Mouse (Mus musculus) Muller cell, postnatal 12 days (primary cell): ENCODE measurements around the gene Dusp28.
"Not testable (repeated sequence)": the region's sequence is repeated elsewhere in the genome, so short reads cannot be mapped to it uniquely, and the experiment has no call there.

Experiments
- DNase-seq: peaks from one replicate; pipeline ENCODE4 v3.0.0-alpha.2; 2015; ENCODE audit errors: inconsistent ontology term

Dusp28 gene

DNA sequence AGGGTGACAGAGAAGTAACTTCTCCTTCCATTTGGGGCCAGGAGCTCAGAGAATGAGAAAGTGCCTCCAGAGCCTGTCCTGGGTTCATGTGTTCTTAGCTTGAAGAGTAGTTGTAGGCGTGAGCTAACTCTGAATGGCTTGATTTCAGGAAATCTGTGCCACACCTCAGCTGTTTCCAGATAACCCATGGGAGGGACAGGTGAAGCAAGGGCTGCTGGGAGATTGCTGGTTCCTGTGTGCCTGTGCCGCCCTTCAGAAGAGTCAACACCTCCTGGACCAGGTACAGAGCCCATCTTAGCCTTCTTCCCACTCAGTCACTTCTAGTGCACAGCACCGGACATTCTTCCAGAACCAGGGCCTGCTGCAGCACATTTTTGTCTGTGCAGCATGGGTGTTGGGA lies 31.0 kb downstream of the Dusp28 start:
- no peak for DNase-seq

DNA sequence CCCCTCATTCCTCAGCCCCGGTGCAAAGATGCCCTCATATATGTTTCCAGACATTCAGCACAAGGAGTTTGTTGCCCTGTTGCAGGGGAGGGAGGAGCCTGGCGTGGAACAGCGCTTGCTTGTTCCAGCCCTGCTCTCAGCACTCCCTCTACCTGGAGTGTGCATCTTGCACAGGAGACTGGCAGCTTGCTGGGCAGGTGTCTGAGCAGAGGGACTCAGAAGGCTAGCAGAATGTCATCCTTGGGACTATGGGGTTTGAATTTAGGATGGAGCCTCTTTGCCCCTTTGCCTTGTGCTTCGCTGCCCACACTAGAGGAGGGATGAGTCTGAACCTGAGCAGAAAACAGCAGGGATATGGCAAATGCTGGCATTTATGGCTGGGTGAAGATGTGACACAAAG lies 33.0 kb downstream of the Dusp28 start:
- no peak for DNase-seq

DNA sequence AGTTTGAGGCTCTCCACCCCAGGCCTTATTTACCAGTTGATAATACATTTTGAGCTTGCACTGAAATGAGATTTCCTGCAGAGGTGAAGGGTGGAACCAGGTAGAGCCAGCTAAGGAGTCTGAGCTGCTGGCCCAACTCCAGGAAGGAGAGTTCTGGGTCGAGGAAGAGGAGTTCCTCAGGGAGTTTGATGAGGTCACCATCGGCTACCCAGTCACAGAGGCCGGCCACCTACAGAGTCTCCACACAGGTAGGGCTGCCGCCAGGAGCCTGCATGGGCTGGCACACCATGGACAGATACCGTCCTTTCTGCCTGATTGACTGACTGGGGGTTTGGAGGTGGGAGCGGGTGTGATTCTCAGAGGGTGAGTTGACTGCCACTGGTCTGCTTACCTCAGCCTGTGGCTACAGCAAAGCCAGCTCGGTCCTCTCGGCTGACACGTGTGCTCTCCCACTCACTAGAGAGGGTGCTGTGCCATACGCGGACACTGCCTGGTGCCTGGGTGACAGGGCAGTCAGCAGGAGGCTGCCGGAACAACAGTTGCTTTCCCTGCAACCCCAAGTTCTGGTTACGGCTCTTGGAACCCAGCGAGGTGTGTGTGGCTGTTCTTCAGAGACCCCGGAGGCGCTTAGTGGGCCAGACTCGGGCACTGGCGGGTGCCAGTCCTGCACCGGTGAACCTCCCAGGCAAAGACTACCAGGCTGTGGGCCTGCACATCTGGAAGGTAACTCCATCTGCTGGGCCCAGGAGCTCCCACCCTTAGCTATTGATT lies 36.6 kb downstream of the Dusp28 start:
- DNase-seq = no peak

DNA sequence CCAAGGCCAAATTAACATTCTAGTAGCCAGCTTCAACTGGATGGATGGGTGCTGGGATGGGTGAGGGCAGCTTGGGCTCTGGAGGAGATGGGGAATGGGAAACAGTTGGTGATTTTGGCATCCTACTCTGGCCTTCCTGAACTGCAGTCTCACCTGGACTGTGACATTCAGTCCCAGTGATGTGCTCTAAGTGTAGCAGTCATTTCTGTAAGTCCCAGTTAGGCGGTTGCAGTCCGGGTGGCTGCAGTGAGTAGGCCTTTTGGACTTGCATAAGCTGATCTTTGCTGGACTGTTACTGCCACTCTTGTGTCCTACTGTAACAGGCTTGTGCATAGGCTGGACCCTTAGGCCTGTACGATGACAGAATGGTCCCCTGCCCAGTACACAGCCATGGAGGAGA lies 41.2 kb downstream of the Dusp28 start:
- no peak for DNase-seq

DNA sequence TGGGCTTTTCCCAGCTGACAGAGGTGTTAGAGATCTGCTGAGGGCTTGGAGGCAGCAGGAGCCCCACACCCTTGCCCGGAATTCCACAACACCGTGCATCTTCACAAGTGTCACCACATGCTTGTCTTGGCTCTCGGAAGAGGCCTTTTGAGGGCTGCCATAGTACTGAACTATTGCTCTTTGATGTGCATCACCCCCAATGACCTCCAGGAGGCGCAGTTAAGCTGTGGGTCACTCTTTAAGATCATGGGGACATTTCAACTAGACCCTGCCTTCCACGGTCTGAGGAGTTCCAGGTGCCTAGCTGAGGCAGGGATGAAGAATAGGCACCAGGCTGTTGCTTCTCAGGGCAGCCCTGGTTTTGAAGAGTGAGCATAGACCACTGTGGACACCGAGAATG lies 42.6 kb downstream of the Dusp28 start:
- DNase-seq = no peak

DNA sequence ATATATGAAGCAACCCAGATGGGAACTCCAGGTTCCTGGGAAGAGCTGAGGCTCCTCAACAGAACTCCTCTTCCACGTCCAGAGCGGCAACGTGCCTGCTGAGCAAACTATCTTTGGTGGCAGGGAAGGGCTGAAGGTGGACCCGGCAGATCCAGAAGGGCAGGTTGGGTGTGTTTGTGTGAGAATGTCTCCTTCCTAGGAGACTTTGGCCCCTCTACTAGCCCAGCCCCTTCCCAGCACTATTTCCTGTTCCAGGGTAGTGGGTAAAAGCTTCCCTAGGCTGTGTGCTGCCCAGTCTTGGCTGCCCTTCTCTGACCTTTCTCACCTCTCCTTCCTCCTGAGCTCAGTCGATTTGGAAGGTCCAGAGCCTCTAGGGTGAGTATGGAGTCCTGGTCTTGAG lies 43.8 kb downstream of the Dusp28 start, which contains the start of gene Gpr35:
Gpr35 (plus strand) TSS at position 259 of the 400 bp plus-strand sequence.
- no peak for DNase-seq

DNA sequence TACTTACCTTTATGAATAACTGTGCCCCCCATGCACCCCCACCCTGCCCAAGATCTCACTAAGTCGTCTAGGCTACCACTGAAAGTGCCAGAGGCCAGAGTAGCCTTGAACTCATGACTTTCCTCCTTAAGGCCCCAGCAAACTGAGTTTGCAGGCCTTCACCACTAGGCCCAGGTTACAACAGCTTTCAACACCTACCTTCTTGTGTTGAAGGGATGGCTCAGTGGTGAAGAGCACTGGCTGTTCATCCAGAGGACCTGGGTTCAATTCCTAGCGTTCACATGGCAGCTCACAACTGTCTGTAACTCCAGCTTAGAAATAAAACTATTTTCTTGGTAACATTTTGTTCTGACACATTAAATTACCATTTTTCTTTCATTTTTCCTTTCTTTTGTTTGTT lies 46.9 kb downstream of the Dusp28 start:
- no peak for DNase-seq

DNA sequence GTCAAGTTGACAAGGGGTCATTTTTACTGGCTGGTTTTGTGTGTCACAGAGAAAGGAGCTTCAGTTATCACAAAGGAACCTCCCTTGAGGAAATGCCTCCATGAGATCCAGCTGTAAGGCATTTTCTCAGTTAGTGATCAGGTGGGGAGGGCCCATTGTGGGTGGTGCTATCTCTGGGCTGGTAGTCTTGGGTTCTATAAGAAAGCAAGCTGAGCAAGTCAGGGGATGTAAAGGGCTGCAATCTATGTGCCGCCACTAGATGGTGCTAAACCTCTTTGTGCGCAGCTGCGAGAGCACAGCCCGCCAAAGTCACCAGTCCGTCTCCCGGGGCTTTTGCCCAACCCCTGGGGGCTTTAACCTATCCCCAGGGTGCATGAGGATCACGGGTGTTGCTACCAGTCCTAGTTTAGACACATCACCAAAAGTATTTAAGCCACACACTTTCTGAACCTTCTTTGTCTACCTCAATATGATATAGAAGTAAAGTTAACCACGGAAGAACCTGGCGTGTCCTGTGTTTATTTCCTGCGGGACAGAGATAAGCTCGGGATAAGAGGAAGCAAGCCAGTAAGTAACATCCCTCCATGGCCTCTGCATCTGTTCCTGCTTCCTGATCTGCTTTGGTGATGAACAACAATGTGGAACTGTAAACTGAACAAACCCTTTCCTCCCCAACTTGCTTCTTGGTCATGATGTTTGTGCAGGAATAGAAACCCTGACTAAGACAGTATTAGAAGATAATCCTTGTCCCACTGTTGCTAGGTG lies 50.0 kb downstream of the Dusp28 start:
- DNase-seq = not testable (repeated sequence)
